Mouse (Mus musculus) cerebellum, adult 2 months (tissue): Measurements from ENCODE around the gene Mrpl9. TPM values are rescaled to one million over a fixed set of nuclear protein-coding genes. Genes with fewer than 3 reads are reported as not detected.

Source experiments
- DNase-seq, 2 experiments: peaks; one replicate each; pipeline ENCODE4 v3.0.0; 2021
- H3K27ac ChIP-seq: fragments of 200-500 bp; 2 replicates; pipeline ENCODE4 v1.5.1; 2012; ENCODE audit warnings: low read length, control low read depth, inconsistent platforms; ENCODE audit not compliant: insufficient read depth
- H3K27me3 ChIP-seq: fragments of 200-500 bp; 2 replicates; pipeline ENCODE4 v1.6.1; 2012; ENCODE audit warnings: inconsistent platforms, mild to moderate bottlenecking, low read length, moderate library complexity; ENCODE audit not compliant: control insufficient read depth, insufficient read depth
- H3K4me1 ChIP-seq: fragments of 200-500 bp; 2 replicates; pipeline ENCODE4 v1.6.1; 2011; ENCODE audit warnings: low read length; ENCODE audit not compliant: control insufficient read depth, insufficient read depth
- H3K4me3 ChIP-seq: fragments of 200-500 bp; replicated peaks from 2 replicates; pipeline ENCODE3; 2011; ENCODE audit warnings: mild to moderate bottlenecking, low read depth, low read length, control low read depth; ENCODE audit not compliant: insufficient read depth
- CTCF ChIP-seq: fragments of 200-500 bp; IDR thresholded peaks from 2 replicates; pipeline ENCODE4 v1.5.1; 2011; ENCODE audit warnings: low read depth, mild to moderate bottlenecking, control low read depth, low read length, moderate library complexity, borderline replicate concordance; ENCODE audit not compliant: insufficient read depth
- POLR2A ChIP-seq: fragments of 200-500 bp; IDR thresholded peaks from 2 replicates; pipeline ENCODE4 v1.6.1; 2011; ENCODE audit warnings: low read length, control low read depth, borderline replicate concordance; ENCODE audit not compliant: insufficient read depth
- WGBS: fragments of 180-500 bp; shearing (Covaris S2); methylation state at CpG from one replicate; pipeline ENCODE4 v1.1.7; 2018; 5-methylcytosine and 5-hydroxymethylcytosine counted together
- polyA plus RNA-seq: library from polyadenylated mRNA; depleted of rRNA; stranded (reverse); fragments of >200 nt; gene quantifications from 2 replicates; pipeline ENCODE4 v1.2.3, GENCODE M21; 2012

The Mrpl9 gene
- polyA plus RNA-seq, 1 experiment = 58.6 TPM

- WGBS = 1% methylated on average over 24 of the region's 24 CpGs
- Histone ChIP-seq H3K27me3 (no peaks in the 10 kb centered on the region), H3K4me1 (peaks cover 4% of the 10 kb centered on the region; the same call in 1 of the 2 replicates), H3K4me3 (peak within 1 kb of the TSS; percentile 58), H3K27ac (peak within 1 kb of the TSS; percentile 32; the same call in 1 of the 2 replicates)
- no peak for DNase-seq
- TF ChIP-seq POLR2A (no peak), CTCF (no peak)
Measured at GRCm38 (mm10) chr3:94443597-94443964, 463 bp downstream of the Mrpl9 start, which contains the start of gene Oaz3. Gene Oaz3 (minus strand): TSS chr3:94443915.

GRCm38 (mm10) chr3:94449377-94449776 lies 6.3 kb downstream of the Mrpl9 start:
- WGBS = 92% methylated on average over 2 of the region's 2 CpGs
- H3K4me3 ChIP-seq = no peak overlapping the region
- no peak for DNase-seq
- TF ChIP-seq POLR2A = no peak
- TF ChIP-seq CTCF = no peak
- H3K4me1 ChIP-seq = no peaks in the 10 kb centered on the region; the same call in 1 of the 2 replicates
- H3K27ac ChIP-seq = no peak overlapping the region
- no peaks in the 10 kb centered on the region for H3K27me3 ChIP-seq

GRCm38 (mm10) chr3:94456529-94457000 lies 13.4 kb downstream of the Mrpl9 start:
- H3K4me1 ChIP-seq = no peaks in the 10 kb centered on the region
- WGBS = under 1% methylated on average over 12 of the region's 12 CpGs
- peak overlapping the region; percentile 33 for H3K4me3 ChIP-seq
- TF ChIP-seq CTCF (peak; percentile 83), POLR2A (no peak)
- peak; percentile 77 to 79 for DNase-seq
- H3K27me3 ChIP-seq = no peaks in the 10 kb centered on the region
- H3K27ac ChIP-seq = no peak overlapping the region

- 70% methylated on average over 3 of the region's 3 CpGs for WGBS
- no peak overlapping the region for H3K27ac ChIP-seq
Measured at GRCm38 (mm10) chr3:94457055-94457454, 13.9 kb downstream of the Mrpl9 start.

GRCm38 (mm10) chr3:94459834-94460233 lies 16.7 kb downstream of the Mrpl9 start:
- no peak for DNase-seq
- H3K4me3 ChIP-seq = no peak overlapping the region
- 79% methylated on average over 2 of the region's 2 CpGs for WGBS
- H3K4me1 ChIP-seq = no peaks in the 10 kb centered on the region
- TF ChIP-seq CTCF = no peak
- TF ChIP-seq POLR2A = no peak
- no peaks in the 10 kb centered on the region for H3K27me3 ChIP-seq
- H3K27ac ChIP-seq = no peak overlapping the region

More at GRCm38 (mm10) chr3:94457055-94457454, 13.9 kb downstream of the Mrpl9 start:
- no peaks in the 10 kb centered on the region for H3K27me3 ChIP-seq
- DNase-seq = no peak
- no peaks in the 10 kb centered on the region for H3K4me1 ChIP-seq
- H3K4me3 ChIP-seq = no peak overlapping the region
- TF ChIP-seq POLR2A (no peak), CTCF (no peak)

- DNase-seq = no peak
- 63% methylated on average over 11 of the region's 11 CpGs for WGBS
- Histone ChIP-seq H3K4me1 (no peaks in the 10 kb centered on the region; the same call in 1 of the 2 replicates), H3K27ac (no peak overlapping the region), H3K4me3 (no peak overlapping the region), H3K27me3 (no peaks in the 10 kb centered on the region)
- no peak for TF ChIP-seq CTCF
- no peak for TF ChIP-seq POLR2A
Measured at GRCm38 (mm10) chr3:94463926-94464578, 20.9 kb downstream of the Mrpl9 start.

GRCm38 (mm10) chr3:94465632-94466430 lies 22.7 kb downstream of the Mrpl9 start:
- H3K4me3 ChIP-seq = no peak overlapping the region
- no peak overlapping the region for H3K27ac ChIP-seq
- peak in 1 of 2 experiments; percentile 20 for DNase-seq
- TF ChIP-seq POLR2A = no peak
- no peak for TF ChIP-seq CTCF
- H3K27me3 ChIP-seq = no peaks in the 10 kb centered on the region
- no peaks in the 10 kb centered on the region; the same call in 1 of the 2 replicates for H3K4me1 ChIP-seq
- WGBS = 63% methylated on average over 13 of the region's 13 CpGs
